Mouse (Mus musculus): ENCODE data around the gene Slc4a7.
"Not testable (repeated sequence)": the region's sequence is repeated elsewhere in the genome, so short reads cannot be mapped to it uniquely, and the experiment has no call there.

The Slc4a7 gene

DNA sequence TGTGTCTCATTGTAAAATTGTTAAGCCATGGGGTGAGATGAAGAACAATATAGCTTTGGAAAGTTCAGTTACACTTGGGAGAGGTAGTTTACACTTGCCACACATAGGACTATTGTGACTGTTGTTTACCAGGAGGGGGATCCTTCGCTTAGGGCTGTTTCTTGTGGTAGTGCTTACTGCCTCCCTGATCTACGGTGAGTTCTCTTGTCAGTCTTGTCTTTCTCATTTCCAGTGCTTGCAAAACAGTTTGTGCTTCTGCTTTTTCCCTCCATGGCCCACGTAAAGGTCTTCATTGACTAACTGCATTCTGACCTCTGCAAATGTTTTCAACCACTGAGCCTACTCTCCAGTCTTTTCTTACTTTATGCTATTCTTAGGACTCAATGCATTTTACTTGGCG is 98.3 kb downstream of the Slc4a7 start:
- DNase-seq (ENCODE audit: low read depth), result peak; percentile 16

GRCm38 (mm10) chr14:14800810-14801209 is 98.7 kb downstream of the Slc4a7 start:
- peak; percentile 44 for DNase-seq (ENCODE audit: low read depth)

- not testable (repeated sequence) for DNase-seq (ENCODE audit: low read depth)
Observed at GRCm38 (mm10) chr14:14803115-14803514, 101.0 kb downstream of the Slc4a7 start, which contains the start of gene Nek10. TSS of gene Nek10 (plus strand) at chr14:14803415.

GRCm38 (mm10) chr14:14803921-14804517 is 101.9 kb downstream of the Slc4a7 start:
- no peak for DNase-seq (ENCODE audit: low read depth)

- no peak for DNase-seq (ENCODE audit: low read depth)
Observed at GRCm38 (mm10) chr14:14804518-14805212, 102.6 kb downstream of the Slc4a7 start.

DNA sequence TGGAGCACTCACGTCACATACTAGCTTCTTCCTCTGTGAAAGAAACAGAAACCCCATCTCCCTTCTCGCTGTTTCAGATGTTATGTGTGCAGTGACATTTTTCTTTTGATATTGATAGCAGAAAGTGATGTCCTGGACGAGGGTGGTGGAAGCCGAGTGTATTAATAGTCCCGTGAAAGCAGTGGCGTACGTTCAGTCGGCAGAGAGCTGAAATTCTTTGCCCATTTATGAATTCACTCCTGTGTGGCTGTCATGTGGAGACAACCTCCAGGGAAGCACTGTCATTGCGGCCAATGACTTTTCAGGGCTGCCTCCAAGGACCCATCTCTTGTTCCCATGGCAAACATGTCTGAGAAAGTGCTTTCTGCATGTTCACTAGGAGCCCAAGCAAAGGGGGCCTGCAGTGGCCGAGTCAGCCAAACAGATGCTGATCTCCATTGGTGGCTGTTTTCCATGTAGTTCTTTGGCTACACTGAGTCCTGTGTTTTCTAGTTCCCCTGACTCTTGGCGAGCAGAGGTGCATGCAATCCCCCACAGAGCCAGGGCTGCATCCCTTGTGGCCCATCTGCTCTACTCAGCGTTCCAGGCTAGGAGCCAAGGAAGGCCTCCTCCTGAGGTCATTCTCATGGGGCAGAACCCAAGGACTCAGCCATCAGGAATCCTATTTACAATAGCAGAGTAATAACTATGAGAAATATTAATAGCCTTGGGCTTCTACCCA is 130.6 kb downstream of the Slc4a7 start:
- no peak for DNase-seq (ENCODE audit: low read depth)

DNA sequence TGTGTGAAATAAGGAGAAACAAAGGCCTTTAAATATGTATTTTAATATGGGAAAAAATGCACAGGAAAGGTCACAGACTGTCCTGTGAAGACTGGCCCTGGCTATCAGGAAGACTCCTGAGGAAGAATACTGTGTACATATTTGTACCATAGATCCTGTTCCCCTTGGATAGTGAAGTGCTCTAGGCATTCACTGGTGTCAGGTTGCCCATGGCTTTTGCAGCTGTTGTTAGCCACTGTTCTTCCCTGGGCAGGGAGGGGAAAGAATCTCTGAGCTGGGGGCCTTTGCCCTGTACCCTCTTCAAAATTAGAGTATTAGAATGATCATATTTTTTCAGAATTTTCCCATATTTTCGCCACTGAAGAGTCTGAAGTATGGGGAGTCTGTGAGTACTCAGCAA is 131.4 kb downstream of the Slc4a7 start:
- no peak for DNase-seq (ENCODE audit: low read depth)

GRCm38 (mm10) chr14:14834266-14834665 is 132.2 kb downstream of the Slc4a7 start:
- no peak for DNase-seq (ENCODE audit: low read depth)

DNA sequence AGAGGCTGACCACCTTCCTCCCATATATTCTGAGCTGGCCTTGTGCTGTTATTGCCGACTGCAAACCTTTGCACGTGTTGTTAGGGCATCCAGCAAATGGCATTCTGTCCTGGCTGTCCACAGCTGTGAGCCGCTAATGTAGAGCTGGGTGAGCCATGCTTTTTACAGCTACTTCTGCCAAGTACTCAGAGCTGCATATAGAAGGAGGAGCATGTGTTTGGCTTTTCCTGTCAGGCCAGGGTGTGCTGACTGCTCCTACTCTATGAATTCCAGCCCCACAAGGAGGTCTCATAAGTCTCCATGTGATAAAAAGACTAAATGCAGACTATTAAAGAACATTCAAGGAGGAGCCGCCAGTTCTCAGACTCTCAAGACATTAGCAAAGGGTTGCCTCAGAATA is 135.5 kb downstream of the Slc4a7 start:
- no peak for DNase-seq (ENCODE audit: low read depth)

DNA sequence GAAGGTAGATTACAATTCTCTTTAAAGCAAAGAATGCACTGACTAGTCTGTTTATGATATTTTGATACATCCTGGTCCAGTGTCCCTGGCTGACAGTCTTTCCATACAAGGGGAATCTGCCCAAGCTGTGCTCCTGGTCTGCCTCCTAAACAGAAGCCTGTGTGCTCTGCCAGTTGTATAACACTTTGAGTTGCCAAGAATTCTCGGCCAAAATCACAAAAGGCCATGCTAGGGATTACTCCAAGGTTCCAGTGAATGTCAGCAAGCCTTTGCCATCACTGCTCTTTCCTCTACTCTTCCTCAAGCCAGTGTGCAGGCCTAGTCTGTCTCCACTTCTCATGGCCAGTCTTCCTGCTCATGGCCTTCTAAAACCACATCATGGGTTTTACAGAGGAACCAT is 136.0 kb downstream of the Slc4a7 start:
- DNase-seq (ENCODE audit: low read depth), result no peak

GRCm38 (mm10) chr14:14842734-14843530 is 140.9 kb downstream of the Slc4a7 start:
- no peak for DNase-seq (ENCODE audit: low read depth)

Data from naive thymus-derived CD4-positive, alpha-beta T cell, adult 2 months (primary cell).